Mouse (Mus musculus): ENCODE results near the gene Gpr183.

Gene Gpr183

GRCm38 (mm10) chr14:121957176-121957871 lies 7.7 kb downstream of the Gpr183 start:
- no peak for DNase-seq (ENCODE audit: extremely low read depth, low read depth)

- no peak for DNase-seq (ENCODE audit: extremely low read depth, low read depth)
Observed at GRCm38 (mm10) chr14:121956291-121956690, 8.7 kb downstream of the Gpr183 start.

GRCm38 (mm10) chr14:121955176-121955795 lies 9.7 kb downstream of the Gpr183 start:
- no peak for DNase-seq (ENCODE audit: extremely low read depth, low read depth)

GRCm38 (mm10) chr14:121954608-121955007 lies 10.4 kb downstream of the Gpr183 start:
- no peak for DNase-seq (ENCODE audit: extremely low read depth, low read depth)

GRCm38 (mm10) chr14:121954129-121954528 lies 10.9 kb downstream of the Gpr183 start:
- DNase-seq (ENCODE audit: extremely low read depth, low read depth) = no peak

- no peak for DNase-seq (ENCODE audit: extremely low read depth, low read depth)
Observed at GRCm38 (mm10) chr14:121952046-121952400, 13.0 kb downstream of the Gpr183 start.

- peak; percentile 7 for DNase-seq (ENCODE audit: extremely low read depth, low read depth)
Observed at GRCm38 (mm10) chr14:121951399-121952045, 13.5 kb downstream of the Gpr183 start.

- DNase-seq (ENCODE audit: extremely low read depth, low read depth) = no peak
Observed at GRCm38 (mm10) chr14:121949897-121950296, 15.1 kb downstream of the Gpr183 start.

GRCm38 (mm10) chr14:121949436-121949835 lies 15.6 kb downstream of the Gpr183 start:
- DNase-seq (ENCODE audit: extremely low read depth, low read depth) = no peak

- no peak for DNase-seq (ENCODE audit: extremely low read depth, low read depth)
Observed at GRCm38 (mm10) chr14:121947966-121948365, 17.0 kb downstream of the Gpr183 start.

- no peak for DNase-seq (ENCODE audit: extremely low read depth, low read depth)
Observed at GRCm38 (mm10) chr14:121947201-121947760, 17.7 kb downstream of the Gpr183 start.

GRCm38 (mm10) chr14:121946728-121947127 lies 18.3 kb downstream of the Gpr183 start:
- DNase-seq (ENCODE audit: extremely low read depth, low read depth) = no peak

- DNase-seq (ENCODE audit: extremely low read depth, low read depth) = no peak
Observed at GRCm38 (mm10) chr14:121946131-121946530, 18.9 kb downstream of the Gpr183 start.

GRCm38 (mm10) chr14:121939582-121939981 lies 25.4 kb downstream of the Gpr183 start:
- DNase-seq (ENCODE audit: extremely low read depth, low read depth) = no peak

GRCm38 (mm10) chr14:121938256-121939191 lies 26.5 kb downstream of the Gpr183 start:
- no peak for DNase-seq (ENCODE audit: extremely low read depth, low read depth)

- no peak for DNase-seq (ENCODE audit: extremely low read depth, low read depth)
Observed at GRCm38 (mm10) chr14:121937601-121938255, 27.3 kb downstream of the Gpr183 start.

GRCm38 (mm10) chr14:121936856-121937255 lies 28.1 kb downstream of the Gpr183 start:
- no peak for DNase-seq (ENCODE audit: extremely low read depth, low read depth)

- DNase-seq (ENCODE audit: extremely low read depth, low read depth) = no peak
Observed at GRCm38 (mm10) chr14:121936356-121936755, 28.6 kb downstream of the Gpr183 start.

GRCm38 (mm10) chr14:121934597-121934946 lies 30.4 kb downstream of the Gpr183 start:
- DNase-seq (ENCODE audit: extremely low read depth, low read depth) = no peak

GRCm38 (mm10) chr14:121933906-121934596 lies 30.9 kb downstream of the Gpr183 start:
- no peak for DNase-seq (ENCODE audit: extremely low read depth, low read depth)

Measured in MEL-GATA-1-ER (cell line).